Mouse (Mus musculus) Patski (cell line): ENCODE data around the gene Trim34a. TPM values are rescaled to one million over a fixed set of nuclear protein-coding genes. Genes with fewer than 3 reads are reported as not detected.
"Not testable (repeated sequence)": the region's sequence is repeated elsewhere in the genome, so short reads cannot be mapped to it uniquely, and the experiment has no call there.

Source experiments
- ATAC-seq: fragments of 100-300 bp; one replicate; pipeline ENCODE4 v1.8.0; 2021
- CTCF ChIA-PET: fragments of 350-600 bp; sonication (Branson Sonifier 250); formaldehyde crosslinking; loops from one replicate; lab custom pipeline; 2022; ENCODE audit warnings: inconsistent platforms; lab: Charles Lee
- POLR2A ChIA-PET: fragments of 350-600 bp; sonication (Branson Sonifier 250); formaldehyde crosslinking; loops from one replicate; lab custom pipeline; 2022; ENCODE audit warnings: antibody characterized with exemption, inconsistent platforms; lab: Charles Lee
- DNase-seq: peaks from one replicate; pipeline ENCODE4 v3.0.0-alpha.2; 2011; ENCODE audit warnings: low read depth, low spot score
- H3K27me3 ChIP-seq: fragments of 371-371 bp; one replicate; pipeline ENCODE4 v1.5.1; 2021
- CTCF ChIP-seq: fragments of 100-300 bp; IDR thresholded peaks from one replicate; pipeline ENCODE4 v1.5.1; 2021
- in situ Hi-C: fragments of 300-500 bp; cut with MboI; formaldehyde crosslinking; loops from 3 replicates; pipeline ENCODE4 v1.11.1; 2018; ENCODE audit warnings: low pct_unique_long_range_greater_than_20kb, mixed read lengths
- polyA plus RNA-seq: library from polyadenylated mRNA; unstranded; gene quantifications from one replicate; pipeline ENCODE4 v1.2.3, GENCODE M21; 2021

The Trim34a gene
- polyA plus RNA-seq, 1 experiment from 2014 or later = 1.6 TPM

DNA sequence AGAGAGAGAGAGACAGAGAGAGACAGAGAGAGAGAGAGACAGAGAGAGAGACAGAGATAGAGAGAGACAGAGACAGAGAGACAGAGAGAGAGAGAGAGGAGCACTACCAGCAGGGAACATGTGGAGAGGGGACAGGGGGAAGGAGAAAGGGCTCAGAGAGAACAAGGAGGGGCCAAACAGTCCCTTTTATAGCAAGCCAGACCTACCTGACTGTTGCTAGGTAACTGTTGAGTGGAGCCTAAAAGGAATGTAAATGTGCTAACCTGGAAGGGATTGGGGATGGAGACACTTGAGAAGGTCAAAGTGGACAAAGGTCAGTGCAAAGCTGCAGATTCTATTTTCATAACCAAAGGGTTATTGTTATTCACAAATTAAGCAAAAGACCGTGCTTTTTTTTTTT lies 641 bp upstream of the Trim34a start:
- ATAC-seq (no peak), DNase-seq (no peak)
- CTCF ChIA-PET = interaction anchor here (0.8 to 1.0 kb wide), 2 partner anchors 10 to 121 kb away, joined by 3 to 5 read pairs; no protein-coding TSS in a partner anchor
- in situ Hi-C loops = loop anchor here (25.0 kb wide), 1 partner anchor 1556 kb away; the partner anchor contains the start of genes Olfr557 and Trim68
- H3K27me3 ChIP-seq = no peaks in the 10 kb centered on the region
- POLR2A ChIA-PET = interaction anchor here (0.7 kb wide), 1 partner anchor 1150 kb away, joined by 5 read pairs; no protein-coding TSS in a partner anchor
- TF ChIP-seq CTCF = no peak

DNA sequence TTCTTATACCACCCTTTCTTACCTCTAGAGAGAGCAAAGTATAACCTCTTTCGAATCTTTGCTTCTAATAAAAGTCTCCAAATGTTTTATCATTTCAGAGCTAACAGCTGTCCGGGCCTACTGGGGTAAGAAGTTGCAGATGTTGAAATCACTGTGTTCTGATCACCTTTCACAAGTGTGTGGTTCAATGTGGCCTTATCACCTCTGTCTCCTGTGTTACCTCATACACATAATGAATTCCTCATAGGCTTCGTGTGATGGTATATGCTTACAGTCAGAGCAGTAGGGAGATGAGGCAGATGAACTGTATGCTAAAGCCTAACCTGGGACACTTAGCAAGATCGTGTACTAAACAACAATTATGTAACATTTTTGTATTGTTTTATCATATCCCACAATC lies 16.1 kb downstream of the Trim34a start:
- ATAC-seq, CTCF ChIA-PET, DNase-seq, H3K27me3 ChIP-seq, POLR2A ChIA-PET, in situ Hi-C loops: not testable (repeated sequence)

DNA sequence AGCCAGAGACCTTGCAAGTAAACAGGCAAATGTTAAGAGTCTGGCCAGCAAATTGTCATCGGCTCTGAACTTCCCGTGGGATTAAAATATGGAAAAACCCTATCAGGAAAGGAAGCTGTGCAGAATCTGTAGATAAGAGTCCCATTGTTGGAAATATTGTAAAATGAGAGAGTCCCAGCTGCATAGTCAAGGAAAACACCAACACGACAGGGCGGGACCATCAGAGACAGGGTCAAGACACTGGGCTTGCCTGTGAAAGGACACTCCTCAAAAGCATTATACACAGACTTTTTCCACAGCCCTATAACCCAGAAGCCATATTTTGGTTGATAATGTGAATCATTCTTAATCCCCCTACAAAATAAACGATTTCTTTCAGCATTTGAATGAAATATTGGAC lies 21.1 kb downstream of the Trim34a start:
- in situ Hi-C loops, CTCF ChIA-PET, ATAC-seq, POLR2A ChIA-PET, H3K27me3 ChIP-seq, DNase-seq: not testable (repeated sequence)

DNA sequence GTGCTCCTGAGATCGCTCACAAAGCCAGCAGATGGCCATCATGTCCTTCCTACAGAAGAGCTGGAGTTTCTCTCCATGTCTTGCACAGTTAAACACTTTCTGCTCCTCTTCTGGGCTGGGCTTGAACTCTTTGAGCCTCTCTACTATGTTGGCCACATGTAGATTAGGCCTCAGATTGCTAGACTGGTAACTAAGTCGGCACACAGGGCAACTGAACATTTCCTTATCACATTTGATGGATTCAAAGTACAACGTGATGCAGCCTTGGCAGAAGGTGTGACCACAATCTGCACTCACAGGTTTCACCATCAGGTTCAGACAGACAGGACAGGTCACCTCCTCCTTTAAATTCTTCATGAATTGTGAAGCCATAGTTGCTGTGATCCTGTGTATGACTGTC lies 35.1 kb downstream of the Trim34a start:
- CTCF ChIA-PET, in situ Hi-C loops, H3K27me3 ChIP-seq, DNase-seq, ATAC-seq, POLR2A ChIA-PET: not testable (repeated sequence)

DNA sequence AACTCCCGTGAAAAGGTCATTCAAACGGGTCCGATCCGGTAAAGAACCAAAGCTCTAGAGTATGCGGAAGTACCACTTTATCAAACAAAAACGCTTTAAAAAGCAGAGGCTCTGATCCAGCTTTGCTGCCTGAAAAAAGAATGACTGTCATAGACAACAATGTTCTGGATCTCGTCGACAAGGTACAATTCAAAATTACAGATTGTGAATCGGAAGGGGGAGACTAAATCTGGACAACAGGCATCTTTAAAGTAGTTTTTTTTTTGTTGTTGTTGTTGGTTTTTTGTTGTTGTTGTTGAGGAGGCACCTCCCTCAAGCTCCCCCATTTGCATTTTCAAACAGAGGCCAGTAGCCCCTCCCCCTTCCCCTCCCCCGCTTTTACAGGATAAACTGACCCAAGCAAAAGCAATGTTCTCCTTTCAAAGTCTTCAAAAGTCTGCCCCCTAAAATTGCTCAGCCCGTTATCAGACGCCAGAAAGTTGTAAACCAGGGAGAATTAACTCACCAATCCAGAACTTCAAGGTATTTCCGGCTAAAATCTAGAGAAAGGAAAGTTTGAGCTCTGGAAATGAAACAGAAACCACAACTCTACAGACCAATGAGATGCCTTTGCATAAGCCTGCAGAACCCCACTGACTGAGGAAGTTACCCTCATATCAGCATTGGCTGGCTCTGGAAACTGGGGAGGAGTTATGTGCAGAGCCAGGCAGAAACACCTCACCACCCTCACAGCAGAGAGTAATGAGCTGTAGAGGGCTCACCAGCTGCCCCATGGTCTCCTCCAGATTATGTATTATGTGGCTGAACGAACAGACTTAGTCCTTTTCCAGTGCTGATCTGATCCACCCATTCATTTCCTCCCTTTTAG lies 43.6 kb downstream of the Trim34a start, which contains the start of gene Trim5:
Trim5 (minus strand) TSS at position 519 of the 868 bp plus-strand sequence.
- CTCF ChIA-PET, in situ Hi-C loops, H3K27me3 ChIP-seq, DNase-seq, POLR2A ChIA-PET: not testable (repeated sequence)
- ATAC-seq = peak; percentile 76

DNA sequence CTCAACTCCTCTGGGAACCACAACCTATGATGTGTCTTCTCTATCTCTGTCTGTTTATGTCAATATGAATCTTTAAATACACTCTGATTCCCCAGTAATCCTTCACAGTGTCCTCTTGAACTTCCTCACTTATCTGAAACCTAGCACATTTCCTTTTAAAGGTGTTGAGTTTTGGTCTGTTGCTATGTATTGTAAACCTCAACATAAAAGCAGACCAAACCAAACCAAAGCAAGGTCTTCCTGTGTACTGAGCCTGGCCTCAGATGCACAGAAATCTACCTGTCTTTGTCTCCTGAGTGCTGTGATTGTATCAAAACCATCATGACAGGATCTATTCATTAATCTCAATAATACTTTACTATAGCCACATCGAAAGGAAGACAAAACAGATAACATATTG lies 46.4 kb downstream of the Trim34a start:
- in situ Hi-C loops = no loop called here
- ChIA-PET CTCF (no interaction called here), POLR2A (no interaction called here)
- H3K27me3 ChIP-seq = no peaks in the 10 kb centered on the region
- TF ChIP-seq CTCF = no peak
- ATAC-seq = no peak
- DNase-seq = no peak

DNA sequence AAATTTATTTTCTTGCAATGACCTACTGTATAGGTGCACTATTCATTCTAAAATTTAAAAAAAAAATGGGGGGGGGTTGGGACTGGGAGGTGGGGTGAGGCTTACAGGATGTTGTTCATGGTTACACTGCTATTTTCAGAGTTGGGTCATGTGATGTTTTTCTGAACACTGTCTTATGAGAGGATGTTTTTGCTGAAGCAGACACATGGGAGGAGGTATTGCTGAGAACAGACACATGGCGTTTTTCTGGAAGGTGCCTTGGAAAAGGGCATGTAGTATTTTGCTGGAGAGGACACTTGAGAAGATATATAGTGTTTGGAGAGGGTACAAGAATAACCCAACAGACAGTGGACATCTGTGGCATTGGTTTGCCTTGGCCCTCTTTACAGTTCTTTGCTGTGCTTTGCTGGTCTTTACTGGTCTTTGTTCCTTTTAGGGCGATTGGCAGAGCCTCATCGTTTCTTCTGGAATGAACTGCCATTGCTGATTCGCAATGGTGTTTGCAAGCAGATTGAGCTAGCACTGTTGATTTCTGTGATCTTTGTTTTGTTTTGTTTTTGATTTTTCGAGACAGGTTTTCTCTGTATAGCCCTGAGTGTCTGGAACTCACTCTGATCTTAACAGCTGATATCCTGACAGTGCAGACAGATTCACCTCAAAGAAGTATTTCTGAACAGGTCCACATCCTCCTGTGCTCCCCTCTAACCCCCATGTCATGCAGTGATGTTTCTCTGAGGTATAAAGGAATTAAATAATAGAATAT lies 47.6 kb downstream of the Trim34a start:
- in situ Hi-C loops = no loop called here
- H3K27me3 ChIP-seq = no peaks in the 10 kb centered on the region
- DNase-seq (no peak), ATAC-seq (no peak)
- POLR2A ChIA-PET = no interaction called here
- CTCF ChIA-PET = no interaction called here
- no peak for TF ChIP-seq CTCF

Other genes with a start within 250 kb of the Trim34a start
- gene Olfr638, start 245.7 kb upstream of the Trim34a start, polyA plus RNA-seq = not detected
- gene Olfr639, start 227.2 kb upstream of the Trim34a start, polyA plus RNA-seq = 0.03 TPM
- gene Olfr640, start 218.9 kb upstream of the Trim34a start, polyA plus RNA-seq = not detected
- not detected for gene Olfr641, start 209.0 kb upstream of the Trim34a start, polyA plus RNA-seq
- not detected for gene Olfr642, start 191.8 kb upstream of the Trim34a start, polyA plus RNA-seq
- not detected for gene 4930516K23Rik, start 183.0 kb upstream of the Trim34a start, polyA plus RNA-seq
- not detected for gene Olfr644, start 172.6 kb upstream of the Trim34a start, polyA plus RNA-seq
- gene Olfr645, start 159.0 kb upstream of the Trim34a start, polyA plus RNA-seq = not detected
- gene Olfr646, start 139.6 kb upstream of the Trim34a start, polyA plus RNA-seq = 0.04 TPM
- gene Ubqln5, start 114.6 kb upstream of the Trim34a start, polyA plus RNA-seq = not detected
- gene Olfr643, start 107.1 kb upstream of the Trim34a start, polyA plus RNA-seq = not detected
- not detected for gene Ubqln3, start 101.2 kb upstream of the Trim34a start, polyA plus RNA-seq
- gene Ubqlnl, start 93.9 kb upstream of the Trim34a start, polyA plus RNA-seq = not detected
- not detected for gene Olfm5, start 79.6 kb upstream of the Trim34a start, polyA plus RNA-seq
- gene Olfr648, start 61.1 kb upstream of the Trim34a start, polyA plus RNA-seq = 0.03 TPM
- gene Olfr649, start 48.5 kb upstream of the Trim34a start, polyA plus RNA-seq = not detected
- 0.08 TPM for gene Trim6, start 25.7 kb upstream of the Trim34a start, polyA plus RNA-seq
- gene Trim5, start 43.6 kb downstream of the Trim34a start, polyA plus RNA-seq = 2.3 TPM
- gene Trim12a, start 71.0 kb downstream of the Trim34a start, polyA plus RNA-seq = 2.1 TPM
- 1.4 TPM for gene Trim34b, start 85.0 kb downstream of the Trim34a start, polyA plus RNA-seq
- 12.2 TPM for gene Trim12c, start 108.9 kb downstream of the Trim34a start, polyA plus RNA-seq
- gene Trim30b, start 125.4 kb downstream of the Trim34a start, polyA plus RNA-seq = not detected
- not detected for gene Trim30c, start 156.4 kb downstream of the Trim34a start, polyA plus RNA-seq
- 0.67 TPM for gene Trim30a, start 220.7 kb downstream of the Trim34a start, polyA plus RNA-seq